Mouse (Mus musculus) lung, postnatal 0 days (tissue): ENCODE measurements at regions not wholly inside any gene's neighbourhood (a gene's known extent, or its start where the extent isn't known, plus 50 kb on each side); places are given as distances from the start of the nearest gene placed in this dataset.

Experiments
- ATAC-seq: fragments of 200-750 bp; cut with Nextera tagmentation; 2 replicates; pipeline ENCODE4 v1.8.0; 2017; ENCODE audit warnings: moderate library complexity
- DNase-seq: peaks from one replicate; pipeline ENCODE4 v3.0.0-alpha.2; 2016; ENCODE audit warnings: low spot score
- H3K27ac ChIP-seq: fragments of 300-500 bp; sonication (generic); 2 replicates; pipeline ENCODE4 v1.5.1; 2014; ENCODE audit warnings: antibody characterized with exemption, mild to moderate bottlenecking, low read length, mixed read lengths
- H3K27me3 ChIP-seq: fragments of 300-500 bp; sonication (generic); replicated peaks from 2 replicates; pipeline ENCODE4 v1.6.1; 2014; ENCODE audit warnings: low read length, mixed read lengths; ENCODE audit not compliant: insufficient read depth
- H3K36me3 ChIP-seq: fragments of 300-500 bp; sonication (generic); 2 replicates; pipeline ENCODE4 v1.6.1; 2014; ENCODE audit warnings: low read length, mixed read lengths; ENCODE audit not compliant: insufficient read depth
- H3K4me1 ChIP-seq: fragments of 300-500 bp; sonication (generic); 2 replicates; pipeline ENCODE4 v1.6.1; 2014; ENCODE audit warnings: antibody characterized with exemption, low read depth, low read length, mixed read lengths; ENCODE audit not compliant: insufficient read depth
- H3K4me2 ChIP-seq: fragments of 300-500 bp; sonication (generic); replicated peaks from 2 replicates; pipeline ENCODE4 v1.6.1; 2014; ENCODE audit warnings: low read depth, mild to moderate bottlenecking, low read length, moderate library complexity, mixed read lengths
- H3K4me3 ChIP-seq: fragments of 300-500 bp; sonication (generic); 2 replicates; pipeline ENCODE4 v1.5.1; 2014; ENCODE audit warnings: low read depth, low read length
- H3K9ac ChIP-seq: fragments of 300-500 bp; sonication (generic); replicated peaks from 2 replicates; pipeline ENCODE4 v1.6.1; 2014; ENCODE audit warnings: low read depth, mild to moderate bottlenecking
- H3K9me3 ChIP-seq: fragments of 300-500 bp; sonication (generic); 2 replicates; pipeline ENCODE4 v1.6.1; 2016; ENCODE audit warnings: low read length, mixed read lengths
- CTCF ChIP-seq: IDR thresholded peaks from 2 replicates; pipeline ENCODE4 v1.5.1; 2016; ENCODE audit warnings: antibody characterized with exemption, mild to moderate bottlenecking
- EP300 ChIP-seq: IDR thresholded peaks from 2 replicates; pipeline ENCODE4 v1.6.1; 2016; ENCODE audit warnings: antibody characterized with exemption, mild to moderate bottlenecking, control low read depth
- WGBS: fragments of 180-500 bp; shearing (Covaris S2); extraction: QIAGEN DNeasy Blood & Tissue Kit; methylation state at CpG from one replicate; pipeline ENCODE4 v1.1.7; 2014; 5-methylcytosine and 5-hydroxymethylcytosine counted together

DNA sequence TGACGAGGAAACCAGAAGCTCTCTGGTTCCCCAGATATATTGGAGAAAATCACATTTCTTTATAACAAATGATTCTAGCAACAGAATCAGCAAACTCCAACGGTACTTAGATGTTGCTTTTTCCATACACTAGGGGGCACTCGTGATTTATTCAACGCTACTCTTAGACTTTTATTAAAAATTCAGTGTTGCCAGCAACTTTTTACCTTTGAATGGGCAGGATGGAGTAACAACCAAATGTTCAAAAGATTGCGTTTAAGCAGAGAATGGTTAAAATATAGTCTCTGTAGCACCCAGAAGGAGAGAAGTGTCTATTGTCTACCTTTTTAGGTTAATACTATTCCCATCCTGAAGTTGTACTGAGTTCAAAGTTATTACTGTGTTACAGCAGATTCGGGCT, 715.4 kb upstream of the Cblb start:
- no peak overlapping the region for H3K4me2 ChIP-seq
- no peak for ATAC-seq
- DNase-seq, result peak; percentile 76
- H3K9ac ChIP-seq, result no peak overlapping the region
- peak; percentile 79 for TF ChIP-seq CTCF
- no peak for TF ChIP-seq EP300
- H3K4me1 ChIP-seq, result no peaks in the 10 kb centered on the region
- 17% methylated on average over 6 of the region's 6 CpGs for WGBS
- no peak overlapping the region for H3K4me3 ChIP-seq
- no peak overlapping the region for H3K27ac ChIP-seq
- H3K9me3 ChIP-seq, result no peaks in the 10 kb centered on the region
- H3K36me3 ChIP-seq, result no peaks in the 10 kb centered on the region
- H3K27me3 ChIP-seq, result no peaks in the 10 kb centered on the region

DNA sequence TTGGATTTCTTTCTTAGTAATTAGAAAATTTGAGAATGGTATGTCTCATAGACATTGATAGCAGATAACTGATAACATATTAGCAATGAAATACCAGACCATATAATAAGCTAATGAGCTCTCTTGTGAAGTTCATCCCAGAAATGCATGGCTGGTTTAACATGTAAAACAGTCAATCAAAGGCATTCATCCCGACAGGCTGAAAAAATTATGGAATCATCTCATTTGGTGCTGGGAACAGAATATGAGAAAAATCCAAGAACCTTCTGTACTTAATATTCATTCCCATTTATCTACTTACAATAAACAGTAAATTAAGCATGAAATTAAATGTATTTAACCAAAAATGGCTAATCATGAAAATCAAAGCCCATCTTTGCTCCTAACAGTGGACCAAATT, 698.8 kb upstream of the Cblb start:
- Histone ChIP-seq H3K27me3 (no peaks in the 10 kb centered on the region), H3K4me3 (no peak overlapping the region), H3K9ac (no peak overlapping the region), H3K9me3 (no peaks in the 10 kb centered on the region), H3K4me2 (no peak overlapping the region), H3K27ac (no peak overlapping the region), H3K4me1 (no peaks in the 10 kb centered on the region), H3K36me3 (no peaks in the 10 kb centered on the region)
- ATAC-seq, result no peak
- DNase-seq, result no peak
- TF ChIP-seq EP300, result no peak
- TF ChIP-seq CTCF, result no peak
- 94% methylated on average over 1 of the region's 1 CpGs for WGBS

DNA sequence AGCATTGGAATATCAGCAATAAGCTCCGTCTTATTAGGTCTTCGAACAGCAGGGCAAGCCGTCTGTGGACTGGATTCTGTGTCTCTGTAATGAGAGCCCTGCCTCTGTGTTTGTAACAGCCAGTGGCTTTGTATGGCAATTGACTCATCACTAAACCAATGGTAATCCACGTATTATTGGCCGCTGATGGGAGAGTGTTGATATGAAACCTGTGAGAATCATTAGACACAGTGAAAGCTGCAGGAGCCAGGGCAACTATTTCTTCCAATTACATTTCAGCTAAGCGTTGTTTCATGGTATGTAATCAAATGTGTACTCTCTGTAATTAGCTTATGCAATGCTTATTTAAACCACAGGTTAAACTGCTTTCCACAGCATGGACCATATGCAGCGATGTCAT, 696.1 kb upstream of the Cblb start:
- TF ChIP-seq EP300 (no peak), CTCF (no peak)
- Histone ChIP-seq H3K27ac (no peak overlapping the region), H3K9ac (no peak overlapping the region), H3K4me3 (no peak overlapping the region), H3K4me1 (no peaks in the 10 kb centered on the region), H3K36me3 (no peaks in the 10 kb centered on the region), H3K4me2 (no peak overlapping the region), H3K9me3 (no peaks in the 10 kb centered on the region), H3K27me3 (no peaks in the 10 kb centered on the region)
- WGBS, result 90% methylated on average over 7 of the region's 7 CpGs
- no peak for DNase-seq
- no peak for ATAC-seq

DNA sequence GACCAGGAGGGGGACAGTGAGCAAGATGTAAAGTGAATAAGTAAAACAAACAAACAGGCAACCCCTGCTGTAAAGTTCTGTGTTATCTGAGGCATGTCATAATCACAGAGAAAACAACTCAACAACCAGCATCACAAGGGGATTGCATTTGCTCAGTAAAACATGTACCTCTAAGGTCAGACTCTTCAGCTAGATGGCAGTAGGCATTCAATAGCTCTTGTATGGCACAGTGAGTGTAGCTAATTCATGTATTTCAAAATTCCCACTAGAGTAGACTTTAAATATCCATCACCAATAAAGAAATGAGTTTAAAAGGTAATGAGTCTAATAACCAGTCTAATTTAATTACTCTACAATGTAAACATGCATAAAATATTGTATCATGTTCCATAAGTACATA, 683.9 kb upstream of the Cblb start:
- Histone ChIP-seq H3K36me3 (no peaks in the 10 kb centered on the region), H3K4me3 (no peak overlapping the region), H3K9ac (no peak overlapping the region), H3K9me3 (no peaks in the 10 kb centered on the region), H3K4me1 (no peaks in the 10 kb centered on the region), H3K27ac (no peak overlapping the region), H3K27me3 (no peaks in the 10 kb centered on the region), H3K4me2 (no peak overlapping the region)
- no peak for DNase-seq
- ATAC-seq, result no peak
- TF ChIP-seq EP300 (no peak), CTCF (peak; percentile 18; the same call in 1 of the 2 replicates)

DNA sequence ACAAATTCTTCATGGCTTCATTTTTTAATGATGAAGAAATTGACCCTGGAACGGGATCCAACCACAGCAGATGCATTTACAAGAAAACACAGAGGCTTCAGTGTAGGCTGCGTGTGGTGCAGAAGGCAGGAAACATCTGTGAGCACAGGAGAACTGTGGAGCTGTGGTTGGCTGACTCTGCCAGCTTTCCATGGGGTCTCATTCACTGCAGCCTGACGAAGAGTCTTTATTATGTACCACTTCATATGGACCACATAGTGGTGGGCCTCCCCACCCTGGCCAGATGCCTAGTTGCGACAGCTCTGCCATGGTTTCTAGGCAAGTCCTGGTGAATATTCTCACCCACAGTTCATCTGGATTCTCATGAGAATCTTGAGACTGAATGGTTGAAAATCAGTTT, 678.9 kb upstream of the Cblb start:
- Histone ChIP-seq H3K4me1 (no peaks in the 10 kb centered on the region), H3K36me3 (no peaks in the 10 kb centered on the region), H3K4me3 (no peak overlapping the region), H3K27ac (no peak overlapping the region), H3K27me3 (no peaks in the 10 kb centered on the region), H3K9me3 (no peaks in the 10 kb centered on the region), H3K4me2 (no peak overlapping the region), H3K9ac (no peak overlapping the region)
- DNase-seq (peak; percentile 44), ATAC-seq (peak; percentile 50; the same call in 1 of the 2 replicates)
- WGBS, result 31% methylated on average over 4 of the region's 4 CpGs
- TF ChIP-seq EP300 (no peak), CTCF (no peak)

DNA sequence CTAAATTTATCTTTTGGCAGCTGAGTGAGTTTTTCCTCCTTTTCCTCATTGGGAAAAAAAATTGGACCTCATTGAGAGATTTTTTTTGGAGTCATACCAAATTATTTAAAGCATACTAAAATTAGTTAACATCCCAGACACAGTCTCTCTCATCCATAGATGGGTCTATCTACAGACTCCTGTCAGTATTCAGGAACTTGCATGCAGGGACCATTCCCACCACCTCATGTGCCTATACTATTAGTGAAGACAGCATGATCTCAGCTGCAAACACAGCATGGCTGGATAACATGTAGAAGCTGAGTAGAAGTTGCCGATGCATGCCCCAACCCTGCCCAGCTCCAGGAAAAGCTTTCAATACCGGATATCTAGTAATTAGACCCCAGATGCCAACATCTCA, 677.2 kb upstream of the Cblb start:
- DNase-seq (no peak), ATAC-seq (no peak)
- Histone ChIP-seq H3K4me1 (no peaks in the 10 kb centered on the region), H3K36me3 (no peaks in the 10 kb centered on the region), H3K27ac (no peak overlapping the region), H3K9ac (no peak overlapping the region), H3K4me3 (no peak overlapping the region), H3K4me2 (no peak overlapping the region), H3K9me3 (no peaks in the 10 kb centered on the region), H3K27me3 (no peaks in the 10 kb centered on the region)
- 89% methylated on average over 2 of the region's 2 CpGs for WGBS
- TF ChIP-seq EP300, result no peak

DNA sequence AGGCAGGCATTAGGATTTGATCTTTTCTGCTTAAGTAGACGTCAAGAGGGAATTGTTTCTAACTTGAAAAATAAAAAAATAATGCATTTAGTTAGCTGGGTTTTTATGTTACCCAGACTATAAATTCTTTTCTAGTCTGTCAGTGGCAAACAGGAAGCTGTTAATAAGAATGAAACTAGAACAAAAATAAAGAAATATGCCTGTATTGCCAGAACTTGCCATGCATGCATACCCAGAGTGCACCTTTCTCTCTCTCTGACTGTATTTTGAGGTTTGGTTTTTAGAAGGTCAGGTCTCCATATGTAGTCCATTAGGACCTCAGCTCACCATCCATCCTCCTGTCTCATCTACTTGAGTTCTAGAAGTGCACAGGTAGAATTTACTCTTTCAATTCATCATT, 661.0 kb upstream of the Cblb start:
- Histone ChIP-seq H3K4me1 (no peaks in the 10 kb centered on the region), H3K9me3 (no peaks in the 10 kb centered on the region), H3K9ac (no peak overlapping the region), H3K27me3 (no peaks in the 10 kb centered on the region), H3K4me2 (no peak overlapping the region), H3K4me3 (no peak overlapping the region), H3K36me3 (no peaks in the 10 kb centered on the region), H3K27ac (no peak overlapping the region)
- TF ChIP-seq CTCF, result no peak
- TF ChIP-seq EP300, result no peak
- no peak for DNase-seq
- no peak for ATAC-seq
- 43% methylated on average over 1 of the region's 1 CpGs for WGBS
